Mouse (Mus musculus): ENCODE data around the gene Pacsin2. TPM values are rescaled to one million over a fixed set of nuclear protein-coding genes. Genes with fewer than 3 reads are reported as not detected.

Pacsin2 gene
- polyA plus RNA-seq, 1 experiment from 2014 or later: 49.6 TPM

DNA sequence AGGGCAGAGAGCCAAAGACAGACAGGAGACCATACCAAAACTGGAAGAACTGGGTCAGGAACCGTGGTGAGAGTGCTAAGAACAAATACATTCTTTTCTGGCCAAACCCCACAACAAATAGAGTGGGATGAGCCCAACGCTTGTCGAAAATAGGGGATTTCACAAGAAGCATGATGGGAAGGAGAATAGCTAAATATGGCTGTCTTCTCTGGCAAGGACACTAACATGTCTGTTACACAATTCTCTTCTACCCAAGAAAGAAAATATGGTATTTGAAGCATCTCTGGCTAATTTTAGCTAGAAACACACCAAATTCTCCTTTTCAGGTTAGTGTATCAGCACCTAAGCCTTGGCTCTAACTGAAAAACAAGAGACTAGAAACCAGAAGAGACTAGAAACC, 104.3 kb downstream of the Pacsin2 start:
- Histone ChIP-seq H3K9ac (no peak overlapping the region), H3K4me3 (no peak overlapping the region), H3K4me2 (replicated peaks) (no peak overlapping the region), H3K9me3 (no peaks in the 10 kb centered on the region), H3K27me3 (no peaks in the 10 kb centered on the region), H3K27ac (no peak overlapping the region), H3K4me1 (no peaks in the 10 kb centered on the region), H3K36me3 (no peaks in the 10 kb centered on the region)
- 76% methylated on average over 3 of the region's 3 CpGs for WGBS
- ATAC-seq (ENCODE audit: insufficient number of reproducible peaks, insufficient read depth, low FRiP score, low TSS enrichment): no peak

DNA sequence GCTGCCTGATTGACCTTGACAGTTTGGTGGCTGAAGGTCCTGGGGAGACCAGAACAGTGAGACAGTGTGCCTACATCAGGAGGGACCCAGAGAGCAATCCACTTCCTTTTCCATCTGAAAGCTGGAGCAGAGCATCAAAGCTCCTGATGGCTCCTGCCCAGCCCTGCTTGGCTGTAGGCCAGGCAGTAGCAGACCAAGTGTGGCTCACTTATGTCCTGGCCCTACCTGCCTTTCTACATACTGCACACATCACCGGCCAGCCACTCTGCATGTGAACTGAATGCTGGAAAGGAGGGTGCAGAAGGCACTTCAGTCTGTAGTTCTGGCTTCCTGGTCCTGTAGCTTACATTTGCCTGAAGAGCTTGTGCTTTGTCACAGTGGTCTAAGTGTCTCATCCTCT, 105.9 kb downstream of the Pacsin2 start:
- Histone ChIP-seq H3K27ac (no peak overlapping the region), H3K4me3 (no peak overlapping the region), H3K27me3 (no peaks in the 10 kb centered on the region), H3K9ac (no peak overlapping the region), H3K36me3 (no peaks in the 10 kb centered on the region), H3K4me2 (replicated peaks) (no peak overlapping the region), H3K4me1 (no peaks in the 10 kb centered on the region), H3K9me3 (no peaks in the 10 kb centered on the region)
- 100% methylated on average over 1 of the region's 1 CpGs for WGBS
- ATAC-seq (ENCODE audit: insufficient number of reproducible peaks, insufficient read depth, low FRiP score, low TSS enrichment): no peak

DNA sequence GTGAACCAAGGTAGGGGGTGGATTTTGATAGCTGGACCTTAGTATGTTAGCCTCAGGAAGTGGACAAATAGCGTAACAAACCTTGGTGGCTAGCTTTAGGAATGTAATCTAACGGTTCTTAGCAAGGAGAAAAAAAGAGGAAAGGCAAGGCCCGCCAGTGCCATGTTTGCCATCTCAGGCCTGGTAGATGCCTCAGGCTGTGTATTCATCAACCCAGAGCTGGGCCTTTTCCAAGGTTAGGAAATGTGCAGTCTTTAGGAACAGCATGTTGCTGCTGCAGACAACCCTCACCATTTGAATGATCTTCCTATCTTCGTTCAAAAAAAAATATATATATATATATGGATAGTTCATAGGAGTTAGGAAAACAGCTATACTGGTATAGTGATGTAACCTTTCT, 112.9 kb downstream of the Pacsin2 start:
- H3K27ac ChIP-seq: no peak overlapping the region
- ATAC-seq (ENCODE audit: insufficient number of reproducible peaks, insufficient read depth, low FRiP score, low TSS enrichment): no peak
- H3K9me3 ChIP-seq: no peaks in the 10 kb centered on the region
- no peaks in the 10 kb centered on the region for H3K27me3 ChIP-seq
- WGBS: 94% methylated on average over 4 of the region's 4 CpGs
- no peak overlapping the region for H3K9ac ChIP-seq
- H3K4me2 ChIP-seq (replicated peaks): no peak overlapping the region
- H3K4me1 ChIP-seq: peaks cover 10% of the 10 kb centered on the region
- H3K4me3 ChIP-seq: no peak overlapping the region
- no peaks in the 10 kb centered on the region for H3K36me3 ChIP-seq

DNA sequence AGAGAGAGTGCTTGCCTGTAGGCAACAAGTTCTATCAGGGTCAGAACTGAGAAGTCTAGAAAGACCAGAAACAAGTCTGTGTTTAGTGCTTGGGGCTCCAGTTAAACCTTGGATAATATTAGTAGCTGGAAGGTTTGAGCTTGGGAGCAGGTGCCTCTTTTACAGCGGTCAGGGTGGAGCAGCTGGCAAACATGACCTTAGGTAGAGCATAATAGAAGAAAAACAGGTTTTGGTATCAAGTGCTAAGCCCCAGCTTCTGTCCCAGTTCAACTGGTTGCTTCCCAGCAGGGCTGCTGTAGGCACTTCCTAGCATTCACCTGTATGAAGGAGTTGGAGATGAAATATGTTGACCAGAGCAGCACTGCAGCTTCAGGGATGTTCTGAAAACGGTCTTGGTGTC, 113.5 kb downstream of the Pacsin2 start:
- Histone ChIP-seq H3K4me2 (replicated peaks) (peak overlapping the region; percentile 79; the same call in 1 of the 2 replicates), H3K27ac (no peak overlapping the region), H3K4me1 (peaks cover 10% of the 10 kb centered on the region), H3K9me3 (no peaks in the 10 kb centered on the region), H3K4me3 (no peak overlapping the region), H3K27me3 (no peaks in the 10 kb centered on the region), H3K36me3 (no peaks in the 10 kb centered on the region), H3K9ac (no peak overlapping the region)
- WGBS: 51% methylated on average over 2 of the region's 2 CpGs
- ATAC-seq (ENCODE audit: insufficient number of reproducible peaks, insufficient read depth, low FRiP score, low TSS enrichment): no peak

DNA sequence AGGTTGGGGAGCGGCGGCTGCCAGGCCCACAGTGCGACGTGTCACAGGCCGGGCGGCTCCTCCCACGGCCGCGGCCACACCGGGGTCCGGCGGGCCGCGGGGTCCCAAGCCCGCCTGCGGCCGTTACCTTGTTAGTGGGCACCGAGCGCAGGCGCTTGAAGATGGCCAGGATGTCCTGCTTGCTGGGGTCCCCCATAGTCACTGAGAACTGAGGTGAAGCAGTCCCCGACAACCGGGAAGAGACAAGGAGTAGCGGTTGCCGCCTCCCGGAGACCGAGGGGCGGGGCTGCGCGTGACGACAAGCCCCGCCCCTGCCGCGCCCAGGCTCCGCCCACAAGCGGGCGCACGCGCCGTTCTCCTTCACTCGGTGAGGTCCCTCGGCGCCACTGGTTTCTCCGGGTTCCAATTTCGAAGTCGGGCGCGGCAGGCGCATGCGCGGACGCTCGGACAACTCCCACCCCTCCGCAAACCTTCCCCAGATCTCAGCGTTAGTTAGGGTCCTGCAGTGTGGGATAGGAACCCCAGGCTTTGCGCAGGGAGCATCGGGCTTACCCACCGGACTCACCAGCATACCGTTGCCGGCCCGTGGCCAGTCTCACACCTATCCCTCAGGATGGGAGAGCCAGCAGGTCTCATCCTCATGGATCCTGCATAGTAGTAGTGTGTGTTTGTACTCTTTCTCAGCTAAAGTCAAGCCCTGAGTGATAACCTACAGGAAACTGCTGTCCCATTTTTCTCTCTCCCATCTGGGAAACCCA, 114.3 kb downstream of the Pacsin2 start, which contains the start of gene Arfgap3:
Gene Arfgap3 (minus strand): TSS at position 294 of the 758 bp plus-strand sequence.
- Histone ChIP-seq H3K4me3 (peak within 1 kb of the TSS; percentile 75), H3K27ac (no peak within 1 kb of the TSS), H3K27me3 (no peaks in the 10 kb centered on the region), H3K9me3 (no peaks in the 10 kb centered on the region), H3K4me2 (replicated peaks) (peak within 1 kb of the TSS; percentile 79), H3K9ac (peak within 1 kb of the TSS; percentile 70), H3K36me3 (no peaks in the 10 kb centered on the region), H3K4me1 (peaks cover 10% of the 10 kb centered on the region)
- under 1% methylated on average over 60 of the region's 60 CpGs for WGBS
- peak; percentile 91 for ATAC-seq (ENCODE audit: insufficient number of reproducible peaks, insufficient read depth, low FRiP score, low TSS enrichment)

DNA sequence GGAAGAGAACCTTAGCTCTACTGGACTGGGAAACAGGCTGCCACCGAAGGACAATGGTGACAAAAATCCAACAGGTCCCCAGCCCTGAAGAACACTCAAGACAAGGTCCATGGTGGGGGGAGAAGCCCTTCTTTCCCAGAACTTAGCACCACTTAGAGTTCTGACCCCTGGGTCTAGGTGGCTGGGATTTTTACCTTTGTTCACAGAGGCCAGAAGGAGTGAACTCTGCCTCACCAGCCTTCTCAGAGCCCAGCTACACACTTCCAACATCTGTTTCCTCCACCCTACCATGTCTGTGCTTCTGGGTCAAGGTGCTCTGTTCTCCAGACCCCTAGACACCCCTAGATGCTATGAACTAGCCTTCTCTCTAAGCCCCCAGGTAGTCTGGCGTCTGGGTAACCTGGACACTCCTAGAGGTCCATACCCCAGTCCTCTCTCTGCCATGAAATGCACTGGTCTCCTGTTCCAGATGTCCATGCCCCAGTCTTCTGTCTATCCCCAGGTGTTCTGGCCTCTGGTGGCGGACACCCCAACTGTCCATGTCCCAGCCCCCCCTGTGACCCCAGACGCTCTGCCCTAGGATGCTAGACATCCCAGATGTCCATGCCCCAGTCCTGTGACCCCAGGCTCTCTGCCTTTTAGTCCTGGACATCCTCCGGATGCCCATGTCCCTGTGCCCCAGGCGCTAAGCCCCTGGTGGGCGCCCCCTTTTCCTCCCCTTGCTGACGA, 115.0 kb downstream of the Pacsin2 start:
- peak overlapping the region; percentile 79 for H3K4me2 ChIP-seq (replicated peaks)
- 14% methylated on average over 8 of the region's 8 CpGs for WGBS
- peak; percentile 19; the same call in 1 of the 2 replicates for ATAC-seq (ENCODE audit: insufficient number of reproducible peaks, insufficient read depth, low FRiP score, low TSS enrichment)
- H3K9me3 ChIP-seq: no peaks in the 10 kb centered on the region
- no peak overlapping the region for H3K27ac ChIP-seq
- peak overlapping the region; percentile 75 for H3K4me3 ChIP-seq
- H3K4me1 ChIP-seq: peaks cover 10% of the 10 kb centered on the region
- H3K36me3 ChIP-seq: no peaks in the 10 kb centered on the region
- H3K9ac ChIP-seq: peak overlapping the region; percentile 70
- no peaks in the 10 kb centered on the region for H3K27me3 ChIP-seq

DNA sequence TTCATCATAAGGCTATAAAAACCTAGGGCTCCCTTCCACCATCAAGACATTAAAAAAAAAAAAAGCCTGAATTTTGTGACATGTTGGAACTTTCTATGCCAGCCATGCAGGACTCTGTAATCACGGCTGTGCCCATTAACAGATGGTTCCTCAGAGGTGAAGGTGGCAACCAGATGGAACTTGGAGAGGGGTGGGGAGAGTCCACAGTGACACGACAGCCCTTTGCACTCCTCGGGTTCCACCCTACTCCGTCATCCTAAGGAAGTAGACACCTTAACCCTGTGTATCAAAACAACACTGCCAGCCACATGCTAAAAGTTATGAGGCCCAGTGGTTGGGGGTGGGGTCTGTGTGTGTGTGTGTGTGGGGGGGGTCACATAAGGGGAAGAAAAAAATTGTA, 115.7 kb downstream of the Pacsin2 start:
- Histone ChIP-seq H3K27me3 (no peaks in the 10 kb centered on the region), H3K4me3 (peak overlapping the region; percentile 75), H3K4me2 (replicated peaks) (peak overlapping the region; percentile 79), H3K4me1 (peaks cover 16% of the 10 kb centered on the region), H3K9ac (peak overlapping the region; percentile 70; the same call in 1 of the 2 replicates), H3K36me3 (no peaks in the 10 kb centered on the region), H3K9me3 (no peaks in the 10 kb centered on the region), H3K27ac (no peak overlapping the region)
- ATAC-seq (ENCODE audit: insufficient number of reproducible peaks, insufficient read depth, low FRiP score, low TSS enrichment): no peak
- 68% methylated on average over 4 of the region's 4 CpGs for WGBS

DNA sequence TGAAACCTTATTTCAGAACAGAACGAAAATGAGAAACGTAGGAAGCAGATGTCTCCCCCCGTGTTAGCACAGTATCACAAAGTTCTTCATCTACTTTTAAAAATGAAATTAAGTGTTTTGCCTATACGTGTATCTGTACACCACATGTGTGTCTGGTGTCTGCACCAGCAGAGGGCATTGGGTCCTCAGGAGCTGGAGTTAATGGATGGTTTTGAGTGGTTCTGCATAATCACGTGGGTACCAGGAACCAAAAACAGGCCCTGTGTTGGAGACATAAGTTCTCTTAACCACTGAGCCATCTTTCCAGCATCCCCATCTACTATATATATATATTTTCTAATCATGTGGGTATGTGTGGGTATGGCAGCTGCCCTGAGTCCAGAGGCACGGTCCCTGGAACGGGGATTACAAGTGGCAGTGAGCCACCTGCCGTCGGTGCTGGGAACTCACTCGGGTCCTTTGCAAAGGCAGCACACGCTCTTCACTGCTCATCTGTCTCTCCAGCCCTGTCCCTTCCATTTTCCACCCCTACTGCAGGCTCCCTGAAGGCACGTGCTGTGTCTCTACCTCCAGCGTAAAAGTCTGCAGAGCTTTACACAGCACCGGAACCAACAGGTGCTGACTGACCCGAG, 118.4 kb downstream of the Pacsin2 start:
- Histone ChIP-seq H3K4me3 (no peak overlapping the region), H3K36me3 (peaks cover 10% of the 10 kb centered on the region), H3K4me1 (peaks cover 16% of the 10 kb centered on the region), H3K27me3 (no peaks in the 10 kb centered on the region), H3K27ac (no peak overlapping the region), H3K4me2 (replicated peaks) (no peak overlapping the region), H3K9ac (no peak overlapping the region), H3K9me3 (no peaks in the 10 kb centered on the region)
- 86% methylated on average over 15 of the region's 15 CpGs for WGBS
- ATAC-seq (ENCODE audit: insufficient number of reproducible peaks, insufficient read depth, low FRiP score, low TSS enrichment): no peak

DNA sequence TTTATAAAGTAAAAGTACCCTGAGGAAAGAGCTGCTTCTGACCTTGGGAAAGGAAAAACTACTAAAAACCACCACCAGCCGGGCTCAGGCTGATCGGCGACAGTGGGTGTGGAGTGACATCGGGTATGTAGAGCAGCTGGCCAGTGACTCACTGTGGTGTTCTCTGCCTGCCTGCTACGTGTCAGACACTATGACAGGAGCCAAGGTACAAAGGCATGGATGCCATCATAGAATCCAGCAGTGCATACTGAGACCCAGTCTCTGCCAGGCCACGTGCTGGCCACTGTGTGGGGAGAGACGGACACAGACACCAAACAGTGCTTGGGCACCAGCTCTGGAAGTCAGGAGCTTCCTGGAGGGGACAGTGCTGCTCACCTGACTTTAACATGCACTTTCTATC, 119.5 kb downstream of the Pacsin2 start:
- no peak overlapping the region for H3K9ac ChIP-seq
- no peak overlapping the region for H3K27ac ChIP-seq
- H3K4me3 ChIP-seq: no peak overlapping the region
- ATAC-seq (ENCODE audit: insufficient number of reproducible peaks, insufficient read depth, low FRiP score, low TSS enrichment): no peak
- 56% methylated on average over 7 of the region's 7 CpGs for WGBS
- H3K9me3 ChIP-seq: no peaks in the 10 kb centered on the region
- no peak overlapping the region for H3K4me2 ChIP-seq (replicated peaks)
- H3K36me3 ChIP-seq: peaks cover 12% of the 10 kb centered on the region
- peaks cover 16% of the 10 kb centered on the region for H3K4me1 ChIP-seq
- H3K27me3 ChIP-seq: no peaks in the 10 kb centered on the region

DNA sequence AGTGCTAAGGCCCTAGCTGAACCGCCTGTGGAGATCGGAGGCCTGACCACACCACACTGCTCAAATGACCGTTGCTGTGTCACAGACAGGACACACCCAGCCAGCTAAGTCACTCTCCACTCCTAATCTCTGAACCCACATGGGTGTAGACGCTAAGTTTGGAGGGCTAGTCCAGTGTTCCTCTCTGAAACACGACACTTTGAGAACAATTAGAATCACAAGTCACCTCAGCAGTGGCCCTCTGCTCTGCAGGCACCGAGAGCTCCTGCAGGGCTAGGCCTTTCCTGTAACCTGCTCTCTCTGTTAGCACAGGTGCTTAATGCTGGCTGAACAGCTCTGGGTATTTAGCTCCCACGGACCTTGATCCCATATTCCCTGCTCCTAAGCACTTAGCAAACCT, 120.2 kb downstream of the Pacsin2 start:
- H3K36me3 ChIP-seq: peaks cover 12% of the 10 kb centered on the region
- no peaks in the 10 kb centered on the region for H3K9me3 ChIP-seq
- ATAC-seq (ENCODE audit: insufficient number of reproducible peaks, insufficient read depth, low FRiP score, low TSS enrichment): no peak
- H3K9ac ChIP-seq: no peak overlapping the region
- no peak overlapping the region for H3K27ac ChIP-seq
- 22% methylated on average over 7 of the region's 7 CpGs for WGBS
- no peak overlapping the region for H3K4me2 ChIP-seq (replicated peaks)
- no peaks in the 10 kb centered on the region for H3K27me3 ChIP-seq
- peaks cover 12% of the 10 kb centered on the region for H3K4me1 ChIP-seq
- H3K4me3 ChIP-seq: no peak overlapping the region

DNA sequence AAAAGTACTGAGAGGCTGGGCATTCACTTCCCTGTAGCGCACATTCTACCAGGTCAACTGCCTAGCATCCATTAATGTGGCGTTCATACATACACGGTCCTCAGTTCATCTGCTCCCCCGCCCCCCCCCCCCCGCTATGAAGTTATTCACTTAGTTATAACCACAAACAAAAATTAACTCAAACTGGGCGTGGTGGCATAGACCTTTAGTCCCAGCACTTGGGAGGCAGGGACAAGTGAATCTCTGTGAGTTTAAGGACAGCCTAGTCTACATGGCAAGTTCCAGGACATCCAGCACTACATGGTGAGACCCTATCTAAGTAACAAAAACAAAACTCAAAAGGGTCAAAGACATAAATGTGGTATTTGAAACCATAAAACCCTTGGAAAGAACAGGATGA, 125.5 kb downstream of the Pacsin2 start:
- Histone ChIP-seq H3K4me2 (replicated peaks) (no peak overlapping the region), H3K4me1 (peaks cover under 1% of the 10 kb centered on the region; the same call in 1 of the 2 replicates), H3K9me3 (no peaks in the 10 kb centered on the region), H3K4me3 (no peak overlapping the region), H3K9ac (no peak overlapping the region), H3K27me3 (no peaks in the 10 kb centered on the region), H3K27ac (no peak overlapping the region), H3K36me3 (peaks cover 35% of the 10 kb centered on the region)
- no peak for ATAC-seq (ENCODE audit: insufficient number of reproducible peaks, insufficient read depth, low FRiP score, low TSS enrichment)
- WGBS: 78% methylated on average over 6 of the region's 6 CpGs

All from embryonic facial prominence, embryonic 12.5 days (tissue).